Mouse (Mus musculus) cerebral cortex, adult 2 months (tissue): ENCODE results near the gene Ublcp1.

Experiments
- WGBS: fragments of 180-500 bp; shearing (Covaris S2); methylation state at CpG from one replicate; pipeline ENCODE4 v1.1.7; 2018; 5-methylcytosine and 5-hydroxymethylcytosine counted together

The Ublcp1 gene

GRCm38 (mm10) chr11:44494643-44495323, 24.5 kb upstream of the Ublcp1 start:
- 92% methylated on average over 5 of the region's 5 CpGs for WGBS

GRCm38 (mm10) chr11:44489117-44489516, 18.8 kb upstream of the Ublcp1 start:
- WGBS = 100% methylated on average over 1 of the region's 1 CpGs

GRCm38 (mm10) chr11:44485089-44485736, 14.9 kb upstream of the Ublcp1 start:
- WGBS = 95% methylated on average over 7 of the region's 7 CpGs

- WGBS = 90% methylated on average over 6 of the region's 6 CpGs
Observed at GRCm38 (mm10) chr11:44480246-44480645, 9.9 kb upstream of the Ublcp1 start.

GRCm38 (mm10) chr11:44478382-44478781, 8.1 kb upstream of the Ublcp1 start:
- 89% methylated on average over 4 of the region's 4 CpGs for WGBS

GRCm38 (mm10) chr11:44476445-44476844, 6.1 kb upstream of the Ublcp1 start:
- 78% methylated on average over 2 of the region's 2 CpGs for WGBS

- WGBS = 77% methylated on average over 3 of the region's 3 CpGs
Observed at GRCm38 (mm10) chr11:44475467-44475866, 5.2 kb upstream of the Ublcp1 start.

GRCm38 (mm10) chr11:44471337-44471995, 1.2 kb upstream of the Ublcp1 start:
- 19% methylated on average over 4 of the region's 4 CpGs for WGBS

GRCm38 (mm10) chr11:44469646-44470431, 459 bp downstream of the Ublcp1 start:
- under 1% methylated on average over 59 of the region's 59 CpGs for WGBS

GRCm38 (mm10) chr11:44468306-44468790, 1.9 kb downstream of the Ublcp1 start:
- 91% methylated on average over 10 of the region's 10 CpGs for WGBS

GRCm38 (mm10) chr11:44466949-44467442, 3.3 kb downstream of the Ublcp1 start:
- WGBS = 85% methylated on average over 6 of the region's 6 CpGs

GRCm38 (mm10) chr11:44461493-44461892, 8.8 kb downstream of the Ublcp1 start:
- WGBS = 70% methylated on average over 6 of the region's 6 CpGs

- 61% methylated on average over 2 of the region's 2 CpGs for WGBS
Observed at GRCm38 (mm10) chr11:44453423-44453822, 16.9 kb downstream of the Ublcp1 start.

- WGBS = 91% methylated on average over 5 of the region's 5 CpGs
Observed at GRCm38 (mm10) chr11:44452016-44452415, 18.3 kb downstream of the Ublcp1 start.

- 97% methylated on average over 6 of the region's 6 CpGs for WGBS
Observed at GRCm38 (mm10) chr11:44437786-44438185, 32.5 kb downstream of the Ublcp1 start.

GRCm38 (mm10) chr11:44430036-44430435, 40.3 kb downstream of the Ublcp1 start:
- WGBS = 94% methylated on average over 3 of the region's 3 CpGs

GRCm38 (mm10) chr11:44427951-44428350, 42.3 kb downstream of the Ublcp1 start:
- whole genome bisulfite sequencing = 77% methylated on average over 2 of the region's 2 CpGs

- WGBS = 78% methylated on average over 6 of the region's 6 CpGs
Observed at GRCm38 (mm10) chr11:44425626-44426025, 44.7 kb downstream of the Ublcp1 start.

GRCm38 (mm10) chr11:44425006-44425405, 45.3 kb downstream of the Ublcp1 start:
- 73% methylated on average over 8 of the region's 8 CpGs for WGBS

- 70% methylated on average over 5 of the region's 5 CpGs for WGBS
Observed at GRCm38 (mm10) chr11:44423955-44424354, 46.3 kb downstream of the Ublcp1 start.

GRCm38 (mm10) chr11:44423261-44423660, 47.0 kb downstream of the Ublcp1 start:
- 57% methylated on average over 6 of the region's 6 CpGs for WGBS
